Mouse (Mus musculus): Measurements from ENCODE around the gene Cdc34.

The Cdc34 gene

GRCm38 (mm10) chr10:79723047-79723446 lies 41.1 kb downstream of the Cdc34 start:
- DNase-seq: no peak

DNA sequence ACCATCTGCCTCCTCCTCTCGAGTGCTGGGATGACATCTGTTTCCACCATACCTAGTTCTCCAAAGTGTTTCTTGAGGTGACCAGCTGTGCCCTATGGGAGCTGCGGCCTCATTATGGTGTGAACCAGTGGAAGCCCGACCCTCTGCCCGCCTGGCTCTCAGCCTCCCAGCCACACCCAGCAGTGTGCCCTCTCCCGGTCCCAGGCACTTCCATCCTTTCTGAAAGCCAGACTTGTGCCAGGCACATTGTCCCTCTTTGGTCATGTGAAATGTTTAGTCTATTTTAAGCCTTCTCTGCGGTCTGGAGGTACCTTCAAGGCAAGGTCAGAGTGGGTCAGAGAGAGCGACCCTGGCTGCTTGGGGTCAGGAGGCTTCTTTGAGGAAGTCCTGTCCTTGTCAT lies 41.7 kb downstream of the Cdc34 start:
- no peak for DNase-seq

- DNase-seq: peak; percentile 71
Observed at GRCm38 (mm10) chr10:79726090-79726489, 44.1 kb downstream of the Cdc34 start.

- DNase-seq: no peak
Observed at GRCm38 (mm10) chr10:79728323-79729249, 46.6 kb downstream of the Cdc34 start.

- DNase-seq: no peak
Observed at GRCm38 (mm10) chr10:79729357-79729965, 47.5 kb downstream of the Cdc34 start.

DNA sequence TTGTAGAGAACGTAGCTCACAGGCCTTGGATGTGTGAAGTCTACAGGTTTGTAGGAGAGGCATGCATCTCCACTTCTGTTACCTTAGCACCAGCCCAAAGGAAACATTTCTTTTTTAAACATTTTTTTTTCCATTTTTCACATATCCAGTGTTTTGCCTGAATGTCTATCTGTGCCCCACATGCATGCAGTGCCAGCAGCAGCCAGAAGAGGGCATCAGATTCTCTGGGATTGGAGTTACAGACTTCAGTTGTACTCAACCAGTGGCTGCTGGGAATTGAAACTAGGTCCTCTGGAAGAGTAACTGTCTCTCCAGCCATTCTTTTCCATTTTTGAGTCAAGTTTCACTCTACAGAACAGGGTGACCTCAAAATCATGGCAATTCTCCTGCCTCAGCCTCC lies 50.5 kb downstream of the Cdc34 start:
- peak; percentile 44 for DNase-seq

GRCm38 (mm10) chr10:79733847-79734246 lies 51.9 kb downstream of the Cdc34 start:
- DNase-seq: no peak

DNA sequence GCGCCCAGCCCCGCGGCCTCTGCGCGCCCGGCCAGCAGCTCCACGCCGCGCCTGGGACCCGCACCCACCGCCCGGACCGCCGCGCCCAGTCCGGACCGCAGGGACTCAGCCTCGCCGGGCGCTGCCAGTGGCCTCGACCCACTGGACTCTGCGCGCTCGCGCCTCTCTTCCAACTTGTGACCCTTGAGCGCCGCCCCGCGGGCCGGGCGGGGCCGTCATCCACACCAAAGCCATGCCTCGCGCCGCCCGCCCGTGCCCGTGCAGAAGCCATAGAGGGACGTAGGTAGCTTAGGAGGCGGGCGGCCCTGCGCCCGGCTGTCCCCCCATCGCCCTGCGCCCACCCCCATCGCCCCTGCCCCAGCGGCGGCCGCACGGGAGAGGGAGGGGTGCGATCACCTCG lies 53.4 kb downstream of the Cdc34 start:
- no peak for DNase-seq

GRCm38 (mm10) chr10:79736706-79737105 lies 54.7 kb downstream of the Cdc34 start:
- no peak for DNase-seq

Measured in kidney, adult 9 months (tissue).